Mouse (Mus musculus) cerebellum, postnatal 4 days (tissue): ENCODE results near the gene Dnah12.
"Not testable (repeated sequence)": the region's sequence is repeated elsewhere in the genome, so short reads cannot be mapped to it uniquely, and the experiment has no call there.

ENCODE experiments used
- DNase-seq, 2 experiments: peaks; one replicate each; pipeline ENCODE4 v3.0.0; 2022; ENCODE audit warnings: low spot score in 2 of 2, mixed read lengths in 1 of 2

Gene Dnah12

GRCm38 (mm10) chr14:26692974-26693373 is at the start of gene Dnah12:
TSS of gene Dnah12 (plus strand) at chr14:26693274.
- DNase-seq: no peak

DNA sequence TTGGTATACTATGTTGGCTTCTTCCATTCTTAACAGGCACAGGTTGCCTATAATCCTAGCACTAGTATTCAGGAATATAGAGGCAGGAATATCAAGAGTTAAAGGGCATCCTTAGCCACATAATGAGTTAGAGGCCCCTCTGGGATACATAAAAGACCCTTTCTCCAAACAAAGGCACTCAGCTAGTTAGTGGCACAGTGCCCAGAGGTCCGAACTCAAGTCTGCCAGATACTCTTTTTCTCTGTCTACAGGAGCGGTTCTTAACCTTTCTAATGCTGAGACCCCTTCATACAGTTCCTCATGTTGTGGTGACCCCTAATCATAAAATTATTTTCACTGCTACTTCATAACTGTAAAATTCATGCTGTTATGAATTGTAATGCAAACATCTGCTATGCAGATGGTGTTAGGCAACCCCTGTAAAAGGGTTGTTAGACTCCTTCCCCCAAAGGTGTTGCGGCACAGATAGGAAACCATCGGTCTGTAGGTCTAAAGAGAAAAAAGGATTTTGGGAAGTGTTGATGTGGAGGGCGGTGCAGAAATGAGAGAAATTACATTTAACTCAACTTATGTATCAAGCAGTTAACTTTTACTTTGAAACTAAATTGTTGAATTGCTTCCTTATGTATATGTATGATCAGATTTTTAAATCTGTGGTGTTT is 47.0 kb upstream of the Dnah12 start:
- peak in 1 of 2 experiments; percentile 11 for DNase-seq

DNA sequence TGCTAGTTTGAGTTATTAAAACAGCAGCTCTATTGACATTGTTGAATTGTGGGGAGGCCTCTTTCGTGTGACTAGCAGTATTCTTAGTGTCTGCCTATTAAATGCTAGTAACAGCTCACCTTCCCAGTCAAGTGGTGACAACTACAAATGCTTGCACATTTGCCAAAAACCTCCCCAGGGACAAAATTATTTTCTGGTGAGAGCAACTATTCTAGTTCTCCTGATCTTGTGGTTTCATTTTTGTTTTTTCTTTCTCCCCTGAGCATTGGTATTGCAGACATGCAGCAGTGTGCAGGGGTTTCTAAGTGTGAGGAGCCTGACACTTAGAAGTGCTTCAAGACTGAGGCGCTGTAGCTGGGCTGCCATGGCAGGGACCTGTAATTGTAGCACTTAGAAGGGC is 45.3 kb upstream of the Dnah12 start:
- DNase-seq: no peak

DNA sequence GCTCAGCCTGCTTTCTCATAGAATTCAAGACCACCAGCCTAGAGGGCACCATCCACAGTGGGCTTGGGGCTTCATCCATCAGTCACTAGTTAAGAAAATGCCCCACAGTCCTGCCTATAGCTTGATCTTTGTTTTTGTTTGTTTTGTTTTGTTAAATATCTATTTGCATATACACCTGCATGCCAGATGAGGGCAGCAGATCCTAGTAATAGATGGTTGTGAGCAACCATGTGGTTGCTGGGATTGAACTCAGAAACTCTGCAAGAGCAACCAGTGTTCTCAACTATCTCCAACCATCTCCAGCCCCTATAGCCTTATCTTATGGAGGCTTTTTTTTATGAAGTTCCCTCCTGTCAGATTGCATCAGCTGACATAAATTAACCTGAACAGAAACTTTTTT is 41.2 kb upstream of the Dnah12 start:
- no peak for DNase-seq

- DNase-seq: no peak
These were observed 34.9 kb upstream of the Dnah12 start for GRCm38 (mm10) chr14:26658178-26658577.

- no peak for DNase-seq
These were observed 32.8 kb upstream of the Dnah12 start for GRCm38 (mm10) chr14:26660233-26660632.

GRCm38 (mm10) chr14:26662016-26662415 is 31.1 kb upstream of the Dnah12 start:
- no peak for DNase-seq

- no peak for DNase-seq
These were observed 30.6 kb upstream of the Dnah12 start for GRCm38 (mm10) chr14:26662488-26662887.

GRCm38 (mm10) chr14:26663851-26664250 is 29.2 kb upstream of the Dnah12 start:
- no peak for DNase-seq

DNA sequence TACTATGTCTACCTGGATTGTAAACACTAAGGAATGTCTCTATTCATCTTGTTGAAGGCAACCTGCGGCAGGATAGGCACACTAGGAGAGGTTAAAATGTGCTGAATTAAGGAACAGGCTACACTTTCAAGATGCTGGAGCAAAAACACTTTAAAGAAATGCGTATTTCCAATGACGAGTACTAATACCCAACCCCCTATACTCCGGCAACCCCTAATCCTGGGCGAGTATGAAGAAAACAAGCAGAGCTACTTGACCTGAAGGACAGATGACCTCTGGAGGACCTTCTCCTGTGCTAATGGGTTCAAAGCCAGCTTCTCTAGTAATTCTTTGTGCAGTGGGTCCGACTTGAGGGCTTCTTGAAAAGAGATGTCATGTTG is 25.1 kb upstream of the Dnah12 start:
- DNase-seq: no peak

DNA sequence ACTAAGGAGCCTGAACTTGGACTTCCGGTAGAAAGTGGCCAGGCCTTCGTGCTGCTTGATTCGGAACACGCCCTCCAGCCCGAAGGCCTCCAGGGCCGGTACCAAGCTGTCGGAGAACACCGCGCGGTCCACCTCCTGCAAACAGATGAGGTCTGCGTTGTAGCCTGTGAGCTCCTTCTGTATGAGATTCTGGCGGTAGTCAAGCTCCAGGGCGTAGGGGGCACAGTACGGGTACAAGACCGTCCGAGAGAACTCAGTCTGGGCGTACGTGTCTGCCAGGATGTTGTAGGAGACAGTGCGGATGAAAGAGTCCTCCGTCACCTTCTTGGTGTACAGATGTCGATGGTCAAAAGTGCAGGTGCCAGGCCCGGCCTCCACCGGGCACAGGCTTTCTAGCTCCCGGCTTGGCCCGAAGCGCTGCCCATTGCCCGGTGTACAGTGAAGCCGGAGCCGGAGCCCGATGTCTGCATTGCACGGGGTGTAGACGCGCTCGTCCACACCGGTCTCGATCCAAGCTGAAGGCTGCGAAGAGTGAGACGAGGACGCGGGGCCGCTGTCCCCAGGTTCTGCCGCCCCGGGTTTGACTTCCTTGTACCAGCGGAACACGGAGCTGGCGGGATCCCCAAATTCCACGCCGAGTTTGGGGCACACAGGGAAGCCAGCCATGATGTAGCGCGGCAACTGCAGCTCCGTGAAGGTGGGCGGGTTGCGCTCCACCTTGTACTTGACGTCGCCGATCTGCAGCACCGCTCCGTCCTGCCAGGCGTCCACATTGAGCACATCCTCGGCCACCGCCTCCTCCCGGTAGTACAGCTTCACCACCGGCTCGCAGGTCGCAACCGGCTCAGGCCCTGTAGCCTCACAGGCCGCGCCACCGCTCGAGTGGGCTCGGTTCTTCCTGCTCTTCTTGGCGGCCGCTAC is 24.4 kb upstream of the Dnah12 start:
- peak; percentile 21 to 43 for DNase-seq

GRCm38 (mm10) chr14:26669292-26670073 is 23.6 kb upstream of the Dnah12 start, which contains the start of gene Pde12:
TSS of gene Pde12 (minus strand) at chr14:26669883.
- DNase-seq: peak; percentile 52 to 77

DNA sequence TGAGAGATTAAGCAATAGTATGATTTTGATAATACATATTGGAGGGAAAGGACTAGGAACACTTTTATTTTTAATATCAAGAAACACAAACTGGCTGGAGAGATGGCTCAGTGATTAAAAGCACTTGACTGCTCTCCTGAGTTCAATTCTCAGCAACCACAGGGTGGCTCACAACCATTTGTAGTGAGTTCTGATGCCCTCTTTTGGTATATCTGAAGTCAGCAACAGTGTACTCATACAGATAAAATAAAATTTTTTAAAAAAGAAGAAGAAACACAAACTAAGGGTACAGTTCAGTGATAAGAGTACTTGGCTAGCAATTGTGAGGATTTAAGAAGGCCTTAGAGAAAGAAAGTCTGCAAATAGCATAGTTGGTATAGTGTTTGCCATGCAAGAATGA is 22.1 kb upstream of the Dnah12 start:
- no peak for DNase-seq

GRCm38 (mm10) chr14:26671870-26672615 is 21.0 kb upstream of the Dnah12 start:
- DNase-seq: not testable (repeated sequence)

GRCm38 (mm10) chr14:26674476-26675169 is 18.5 kb upstream of the Dnah12 start:
- not testable (repeated sequence) for DNase-seq

GRCm38 (mm10) chr14:26675371-26675770 is 17.7 kb upstream of the Dnah12 start:
- peak; percentile 21 to 25 for DNase-seq

DNA sequence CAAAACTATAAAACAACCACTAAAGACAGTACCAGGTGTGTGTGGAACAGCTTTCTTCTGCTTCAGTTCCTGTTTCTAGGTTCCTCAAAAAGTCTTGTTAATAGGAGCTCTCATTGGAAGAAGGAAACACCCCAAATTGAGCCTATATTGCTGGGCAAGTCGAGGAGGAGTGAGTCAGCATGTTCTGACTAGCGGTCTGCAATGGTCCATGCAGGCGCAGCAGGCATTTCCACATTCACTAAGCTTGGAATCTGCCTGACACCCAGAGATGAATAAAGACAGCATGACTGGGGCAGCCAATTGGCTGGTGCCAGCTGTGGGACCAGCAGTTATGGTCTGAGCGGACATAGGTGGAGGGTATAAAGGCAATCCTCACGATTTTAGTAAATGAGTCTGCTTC is 17.3 kb upstream of the Dnah12 start:
- no peak for DNase-seq

GRCm38 (mm10) chr14:26690727-26691126 is 2.3 kb upstream of the Dnah12 start:
- no peak for DNase-seq

DNA sequence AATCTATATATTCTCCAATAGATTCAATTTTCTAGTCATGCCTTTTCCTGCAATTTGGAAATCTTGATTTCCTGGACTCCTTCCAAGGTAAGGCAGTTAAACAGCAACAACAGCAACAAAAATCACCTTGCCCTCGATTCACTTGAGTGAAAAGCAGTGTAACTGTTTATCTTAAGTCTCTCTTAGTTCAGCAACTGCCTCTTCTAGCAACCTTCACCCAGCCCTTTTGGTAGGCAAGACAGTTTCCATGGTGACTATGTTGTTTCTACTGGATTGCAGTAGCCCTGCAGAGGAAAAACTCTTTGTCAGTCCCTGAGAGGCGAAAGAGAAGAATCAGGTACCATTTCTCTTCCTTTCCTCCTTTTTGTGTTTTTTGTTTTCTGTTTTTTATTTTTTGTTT is 1.7 kb upstream of the Dnah12 start:
- no peak for DNase-seq

DNA sequence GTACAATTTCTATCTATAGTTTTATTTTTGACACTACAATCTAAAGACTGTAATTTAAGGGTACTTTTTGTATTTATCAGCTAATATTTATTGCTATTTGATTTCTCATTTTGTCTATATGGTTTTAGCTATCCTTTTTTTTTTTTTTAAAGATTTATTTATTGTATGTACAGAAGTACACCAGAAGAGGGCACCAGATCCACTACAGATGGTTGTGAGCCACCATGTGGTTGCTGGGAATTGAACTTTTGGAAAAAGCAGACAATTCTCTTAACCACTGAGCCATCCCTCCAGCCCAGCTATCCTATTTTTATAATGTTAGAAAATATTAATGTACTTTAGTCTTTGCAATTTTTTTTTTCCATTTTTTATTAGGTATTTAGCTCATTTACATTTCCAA is 4.8 kb downstream of the Dnah12 start:
- no peak for DNase-seq

DNA sequence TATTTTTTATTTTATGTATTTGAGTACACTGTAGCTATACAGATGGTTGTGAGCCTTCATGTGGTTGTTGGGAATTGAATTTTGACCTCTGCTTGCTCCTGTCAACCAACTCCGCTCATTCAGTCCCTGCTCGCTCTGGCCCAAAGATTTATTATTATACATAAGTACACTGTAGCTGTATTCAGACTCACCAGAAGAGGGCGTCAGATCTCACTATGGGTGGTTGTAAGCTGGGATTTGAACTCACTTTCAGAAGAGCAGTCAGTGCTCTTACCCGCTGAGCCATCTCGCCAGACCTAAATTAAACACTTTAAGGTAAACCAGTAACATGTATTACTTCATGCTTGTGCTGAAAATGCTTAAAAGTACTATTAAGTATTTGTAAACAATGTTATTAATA is 12.2 kb downstream of the Dnah12 start:
- DNase-seq: not testable (repeated sequence)
